Mouse (Mus musculus) forebrain, embryonic 10.5 days (tissue): ENCODE results near the gene C130050O18Rik. TPM values are rescaled to one million over a fixed set of nuclear protein-coding genes. Genes with fewer than 3 reads are reported as not detected.

Experiments used
- DNase-seq: peaks from one replicate; pipeline ENCODE4 v3.0.0-alpha.2; 2017; ENCODE audit warnings: low spot score; ENCODE audit errors: extremely low spot score
- H3K27ac ChIP-seq: fragments of 300-500 bp; sonication (generic); 2 replicates; pipeline ENCODE4 v1.5.1; 2016; ENCODE audit warnings: mild to moderate bottlenecking
- H3K27me3 ChIP-seq: fragments of 300-500 bp; sonication (generic); 2 replicates; pipeline ENCODE4 v1.6.1; 2016; ENCODE audit warnings: mild to moderate bottlenecking; ENCODE audit not compliant: poor library complexity, severe bottlenecking
- H3K36me3 ChIP-seq: fragments of 300-500 bp; sonication (generic); replicated peaks from 2 replicates; pipeline ENCODE4 v1.6.1; 2016; ENCODE audit warnings: mild to moderate bottlenecking, moderate library complexity
- H3K4me1 ChIP-seq: fragments of 300-500 bp; sonication (generic); 2 replicates; pipeline ENCODE4 v1.6.1; 2016
- H3K4me3 ChIP-seq: fragments of 300-500 bp; sonication (generic); 2 replicates; pipeline ENCODE4 v1.5.1; 2016; ENCODE audit warnings: mild to moderate bottlenecking, moderate library complexity
- H3K9me3 ChIP-seq: fragments of 300-500 bp; sonication (generic); 2 replicates; pipeline ENCODE4 v1.6.1; 2016; ENCODE audit warnings: mild to moderate bottlenecking, moderate library complexity
- WGBS: fragments of 180-500 bp; shearing (Covaris S2); methylation state at CpG from one replicate; pipeline ENCODE4 v1.1.7; 2016; 5-methylcytosine and 5-hydroxymethylcytosine counted together
- polyA plus RNA-seq: library from polyadenylated mRNA; unstranded; fragments of >200 nt; fragmentation: Nextera tagmentation; extraction: Ambion mirVana; gene quantifications from 2 replicates; pipeline ENCODE4 v1.2.1, GENCODE M21; 2016

C130050O18Rik gene
- polyA plus RNA-seq, 1 experiment from 2014 or later = 0.15 TPM

GRCm38 (mm10) chr5:139371631-139372401 lies 33.3 kb upstream of the C130050O18Rik start:
- WGBS = 3% methylated on average over 39 of the region's 39 CpGs
- no peaks in the 10 kb centered on the region for H3K27me3 ChIP-seq
- H3K36me3 ChIP-seq = no peaks in the 10 kb centered on the region
- DNase-seq = peak; percentile 91
- H3K27ac ChIP-seq = peak overlapping the region; percentile 95
- peaks cover 47% of the 10 kb centered on the region for H3K4me1 ChIP-seq
- no peaks in the 10 kb centered on the region for H3K9me3 ChIP-seq
- peak overlapping the region; percentile 70 for H3K4me3 ChIP-seq

GRCm38 (mm10) chr5:139373126-139373525 lies 32.0 kb upstream of the C130050O18Rik start:
- no peak for DNase-seq
- no peaks in the 10 kb centered on the region for H3K36me3 ChIP-seq
- H3K4me1 ChIP-seq = peaks cover 55% of the 10 kb centered on the region
- no peaks in the 10 kb centered on the region for H3K27me3 ChIP-seq
- WGBS = 85% methylated on average over 3 of the region's 3 CpGs
- H3K9me3 ChIP-seq = no peaks in the 10 kb centered on the region
- H3K4me3 ChIP-seq = no peak overlapping the region
- H3K27ac ChIP-seq = 0 out of 2 replicates have a peak overlapping the region, but pooled peaks have one; percentile 95

GRCm38 (mm10) chr5:139373889-139374444 lies 31.1 kb upstream of the C130050O18Rik start:
- H3K27me3 ChIP-seq = no peaks in the 10 kb centered on the region
- H3K36me3 ChIP-seq = no peaks in the 10 kb centered on the region
- H3K9me3 ChIP-seq = no peaks in the 10 kb centered on the region
- no peak overlapping the region for H3K4me3 ChIP-seq
- DNase-seq = no peak
- 82% methylated on average over 6 of the region's 6 CpGs for WGBS
- H3K4me1 ChIP-seq = peaks cover 60% of the 10 kb centered on the region
- no peak overlapping the region for H3K27ac ChIP-seq

DNA sequence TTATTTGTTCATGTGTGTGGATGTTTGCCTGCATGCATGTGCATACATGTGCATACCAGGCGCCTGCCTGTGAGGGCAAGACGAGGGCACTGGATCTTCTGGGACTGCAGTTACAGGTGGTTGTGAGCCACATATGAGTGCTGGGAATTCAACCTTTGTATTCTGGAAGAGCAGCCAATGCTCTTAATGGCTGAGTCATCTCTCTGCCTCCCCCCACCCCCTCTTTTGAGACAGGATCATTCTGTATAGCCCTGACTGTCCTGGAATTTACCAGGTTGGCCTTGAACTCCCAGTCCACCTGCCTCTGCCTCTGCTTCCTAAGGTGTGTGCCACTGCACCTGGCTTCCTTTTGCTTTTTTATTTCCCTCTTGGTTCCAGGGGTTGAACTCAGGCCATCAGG lies 30.2 kb upstream of the C130050O18Rik start:
- 84% methylated on average over 2 of the region's 2 CpGs for WGBS
- Histone ChIP-seq H3K36me3 (no peaks in the 10 kb centered on the region), H3K27ac (no peak overlapping the region), H3K9me3 (no peaks in the 10 kb centered on the region), H3K4me1 (peaks cover 61% of the 10 kb centered on the region), H3K4me3 (no peak overlapping the region), H3K27me3 (no peaks in the 10 kb centered on the region)
- no peak for DNase-seq

GRCm38 (mm10) chr5:139377468-139378270 lies 27.4 kb upstream of the C130050O18Rik start, which contains the start of gene Gpr146:
Gpr146 (plus strand) TSS chr5:139377697.
- H3K4me3 ChIP-seq = no peak within 1 kb of the TSS
- H3K27me3 ChIP-seq = peaks cover 6% of the 10 kb centered on the region; the same call in 1 of the 2 replicates
- 75% methylated on average over 18 of the region's 18 CpGs for WGBS
- peak within 1 kb of the TSS; percentile 87 for H3K27ac ChIP-seq
- H3K4me1 ChIP-seq = peaks cover 55% of the 10 kb centered on the region
- no peak for DNase-seq
- no peaks in the 10 kb centered on the region for H3K36me3 ChIP-seq
- H3K9me3 ChIP-seq = no peaks in the 10 kb centered on the region

GRCm38 (mm10) chr5:139378271-139378556 lies 26.9 kb upstream of the C130050O18Rik start:
- Histone ChIP-seq H3K9me3 (no peaks in the 10 kb centered on the region), H3K4me3 (no peak overlapping the region), H3K36me3 (no peaks in the 10 kb centered on the region), H3K27me3 (peaks cover 6% of the 10 kb centered on the region; the same call in 1 of the 2 replicates), H3K27ac (peak overlapping the region; percentile 71; the same call in 1 of the 2 replicates), H3K4me1 (peaks cover 55% of the 10 kb centered on the region)
- WGBS = 90% methylated on average over 7 of the region's 7 CpGs
- no peak for DNase-seq

DNA sequence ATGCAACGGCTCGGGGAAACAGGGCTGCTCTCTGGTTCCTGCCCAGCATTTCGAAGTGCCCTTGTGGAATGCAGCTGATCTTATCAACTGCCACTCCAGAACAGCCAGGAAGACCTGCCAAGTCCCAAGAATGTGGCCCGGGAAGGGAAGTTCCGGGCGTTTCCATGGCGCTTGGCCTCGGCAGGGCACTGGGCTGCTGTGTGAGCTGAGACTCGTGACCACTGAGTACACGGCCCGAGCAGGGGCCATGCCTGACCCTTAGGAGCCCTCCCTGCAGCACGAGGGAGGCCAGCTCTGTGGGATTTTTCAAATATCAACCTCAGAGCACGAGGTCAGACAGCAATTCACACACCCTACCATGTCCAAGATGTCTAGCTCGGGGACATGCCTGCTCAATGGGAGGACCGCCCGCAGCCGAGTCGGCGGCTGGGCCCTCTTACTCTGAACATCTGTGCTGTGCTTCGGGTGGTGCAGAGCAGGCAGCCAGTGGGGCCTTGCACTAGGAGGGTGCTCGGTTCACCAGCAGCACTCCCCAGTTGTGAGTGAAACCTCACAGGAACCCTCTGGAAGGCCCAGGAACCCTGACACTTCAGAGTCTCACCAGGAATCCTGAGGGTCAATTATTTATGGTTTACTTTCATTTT lies 26.0 kb upstream of the C130050O18Rik start:
- DNase-seq = no peak
- peaks cover 6% of the 10 kb centered on the region; the same call in 1 of the 2 replicates for H3K27me3 ChIP-seq
- H3K9me3 ChIP-seq = no peaks in the 10 kb centered on the region
- H3K36me3 ChIP-seq = no peaks in the 10 kb centered on the region; the same call in 1 of the 2 replicates
- peak overlapping the region; percentile 87 for H3K27ac ChIP-seq
- peaks cover 54% of the 10 kb centered on the region for H3K4me1 ChIP-seq
- WGBS = 75% methylated on average over 21 of the region's 21 CpGs
- H3K4me3 ChIP-seq = 0 out of 2 replicates have a peak overlapping the region, but pooled peaks have one; percentile 2

DNA sequence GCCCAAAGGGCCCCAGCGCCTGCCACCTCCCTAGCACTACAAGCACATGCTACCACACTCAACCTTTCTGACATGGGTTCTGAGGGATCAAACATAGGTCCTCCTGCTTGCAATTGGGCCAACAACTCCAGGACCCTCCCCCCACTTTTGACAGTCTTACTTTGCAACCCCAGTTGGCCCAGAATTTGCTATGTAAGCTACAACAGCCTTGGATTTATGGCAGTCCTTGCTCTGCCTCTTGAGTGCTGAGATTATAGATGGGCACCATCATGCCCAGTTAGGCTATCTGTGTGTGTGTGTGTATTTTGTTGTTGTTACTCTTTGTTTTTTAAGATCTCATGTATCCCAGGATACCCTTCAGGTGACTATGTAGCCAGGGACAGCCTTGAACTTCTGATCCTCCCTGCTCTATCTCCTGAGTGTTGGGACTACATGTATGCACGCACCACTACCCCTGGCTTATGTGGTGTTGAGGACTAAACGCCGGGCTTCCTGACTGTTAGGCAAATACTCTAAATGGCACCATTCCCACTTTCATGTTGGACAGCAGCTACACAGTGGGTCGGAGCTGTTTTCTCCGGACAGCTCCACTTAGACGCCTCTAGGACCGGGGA lies 25.2 kb upstream of the C130050O18Rik start:
- Histone ChIP-seq H3K9me3 (no peaks in the 10 kb centered on the region), H3K4me1 (peaks cover 56% of the 10 kb centered on the region), H3K27ac (peak overlapping the region; percentile 87), H3K27me3 (peaks cover 6% of the 10 kb centered on the region; the same call in 1 of the 2 replicates), H3K4me3 (peak overlapping the region; percentile 82), H3K36me3 (no peaks in the 10 kb centered on the region; the same call in 1 of the 2 replicates)
- no peak for DNase-seq
- WGBS = 27% methylated on average over 8 of the region's 8 CpGs

GRCm38 (mm10) chr5:139380385-139381248 lies 24.5 kb upstream of the C130050O18Rik start:
- H3K27ac ChIP-seq = peak overlapping the region; percentile 87
- DNase-seq = peak; percentile 85
- peaks cover 6% of the 10 kb centered on the region; the same call in 1 of the 2 replicates for H3K27me3 ChIP-seq
- H3K9me3 ChIP-seq = no peaks in the 10 kb centered on the region
- peak overlapping the region; percentile 82 for H3K4me3 ChIP-seq
- peaks cover 56% of the 10 kb centered on the region for H3K4me1 ChIP-seq
- WGBS = 1% methylated on average over 73 of the region's 73 CpGs
- no peaks in the 10 kb centered on the region; the same call in 1 of the 2 replicates for H3K36me3 ChIP-seq

- H3K36me3 ChIP-seq = no peaks in the 10 kb centered on the region; the same call in 1 of the 2 replicates
- no peak for DNase-seq
- H3K9me3 ChIP-seq = no peaks in the 10 kb centered on the region
- 82% methylated on average over 18 of the region's 18 CpGs for WGBS
- peak overlapping the region; percentile 64 for H3K27ac ChIP-seq
- H3K4me3 ChIP-seq = peak overlapping the region; percentile 21; the same call in 1 of the 2 replicates
- peaks cover 6% of the 10 kb centered on the region; the same call in 1 of the 2 replicates for H3K27me3 ChIP-seq
- H3K4me1 ChIP-seq = peaks cover 56% of the 10 kb centered on the region
Observed at GRCm38 (mm10) chr5:139381586-139382513, 23.2 kb upstream of the C130050O18Rik start.
